Mouse (Mus musculus): ENCODE measurements at regions not wholly inside any gene's neighbourhood (a gene's known extent, or its start where the extent isn't known, plus 50 kb on each side); places are given as distances from the start of the nearest gene placed in this dataset.

DNA sequence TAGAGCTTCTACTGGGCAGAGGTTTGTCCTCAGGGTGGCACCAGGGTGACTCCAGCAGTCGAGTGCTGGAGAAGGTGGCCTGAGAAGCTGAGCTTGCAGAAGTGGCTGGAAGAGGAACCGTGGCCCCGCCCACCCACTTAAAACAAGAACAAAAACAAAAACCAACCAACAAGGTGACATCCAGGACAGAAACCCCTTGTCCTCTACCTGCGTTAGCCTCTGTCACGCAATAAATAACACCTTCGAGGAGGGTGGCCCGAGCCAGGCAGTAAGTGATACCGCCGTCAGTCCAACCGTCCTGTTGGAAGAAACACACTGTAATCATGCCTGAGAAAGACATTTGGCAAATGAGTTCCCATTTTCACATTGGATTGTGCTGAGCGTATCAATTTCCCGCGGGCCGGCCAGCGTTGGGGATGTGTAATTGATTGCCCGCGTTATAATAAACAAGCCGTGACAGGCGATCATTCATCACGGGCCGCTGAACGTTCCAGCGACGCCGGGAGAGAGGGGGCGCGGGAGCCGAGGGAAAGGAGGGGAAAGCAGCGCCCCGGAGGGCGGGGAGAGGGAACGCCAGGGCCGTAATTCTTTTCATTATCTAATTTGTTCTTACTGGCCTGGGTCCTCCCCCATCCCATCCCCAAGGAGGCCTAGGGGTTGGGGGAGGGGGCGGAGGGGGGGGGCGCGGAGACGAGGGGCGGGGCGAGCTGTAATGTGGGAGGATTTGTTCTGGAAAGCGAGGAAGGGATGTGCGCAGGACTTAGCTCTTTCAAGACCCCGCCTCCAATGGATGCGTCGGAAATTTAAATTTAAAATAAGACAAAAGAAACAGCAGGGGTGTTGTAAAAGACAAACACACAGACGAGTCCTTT is 135.6 kb downstream of the 2410131K14Rik start:
- Histone ChIP-seq H3K27ac (ENCODE audit: low read depth, low read length) (peak overlapping the region; percentile 67), H3K27me3 (ENCODE audit: control insufficient read depth, insufficient read depth, low read length) (no peaks in the 10 kb centered on the region), H3K4me1 (ENCODE audit: control insufficient read depth, insufficient read depth, low read length) (peaks cover 7% of the 10 kb centered on the region; the same call in 1 of the 2 replicates), H3K4me2 (ENCODE audit: low read depth) (peak overlapping the region; percentile 68), H3K9ac (ENCODE audit: low read length) (peak overlapping the region; percentile 48), H3K9me3 (ENCODE audit: control insufficient read depth, low read length) (no peaks in the 10 kb centered on the region), H3K36me3 (ENCODE audit: control insufficient read depth, insufficient read depth, low read length) (no peaks in the 10 kb centered on the region), H3K4me3 (ENCODE audit: low read depth, low read length) (peak overlapping the region; percentile 34)
- ATAC-seq (ENCODE audit: insufficient read depth, low FRiP score, low TSS enrichment): peak; percentile 77
- under 1% methylated on average over 38 of the region's 45 CpGs for WGBS
- peak; percentile 88 for DNase-seq (ENCODE audit: low spot score)

DNA sequence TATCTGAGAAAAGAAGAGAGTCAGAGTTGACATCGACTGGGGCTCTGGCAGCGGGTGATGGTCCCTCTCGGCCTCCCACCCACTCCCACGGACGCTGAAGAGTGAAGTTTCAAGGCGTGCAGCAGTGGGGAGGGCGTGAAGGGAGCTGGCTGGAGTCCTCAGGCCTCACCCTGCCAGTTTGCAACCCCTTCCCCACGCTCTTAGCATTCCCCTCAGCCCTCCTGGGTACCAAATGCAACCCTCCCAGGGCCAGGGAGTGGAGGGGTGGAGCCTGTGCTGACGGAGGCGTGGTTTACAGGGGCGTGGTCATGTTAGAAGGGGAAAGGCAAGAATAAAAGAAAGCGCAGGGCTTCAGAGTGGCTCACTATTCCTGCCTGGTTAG is 136.3 kb downstream of the 2410131K14Rik start:
- DNase-seq (ENCODE audit: low spot score) (peak; percentile 83), ATAC-seq (ENCODE audit: insufficient read depth, low FRiP score, low TSS enrichment) (peak; percentile 73)
- Histone ChIP-seq H3K4me1 (ENCODE audit: control insufficient read depth, insufficient read depth, low read length) (peaks cover 7% of the 10 kb centered on the region; the same call in 1 of the 2 replicates), H3K4me3 (ENCODE audit: low read depth, low read length) (peak overlapping the region; percentile 34), H3K9me3 (ENCODE audit: control insufficient read depth, low read length) (no peaks in the 10 kb centered on the region), H3K27me3 (ENCODE audit: control insufficient read depth, insufficient read depth, low read length) (no peaks in the 10 kb centered on the region), H3K9ac (ENCODE audit: low read length) (peak overlapping the region; percentile 48), H3K27ac (ENCODE audit: low read depth, low read length) (peak overlapping the region; percentile 67), H3K36me3 (ENCODE audit: control insufficient read depth, insufficient read depth, low read length) (no peaks in the 10 kb centered on the region), H3K4me2 (ENCODE audit: low read depth) (peak overlapping the region; percentile 68)
- 0% methylated on average over 12 of the region's 12 CpGs for WGBS

DNA sequence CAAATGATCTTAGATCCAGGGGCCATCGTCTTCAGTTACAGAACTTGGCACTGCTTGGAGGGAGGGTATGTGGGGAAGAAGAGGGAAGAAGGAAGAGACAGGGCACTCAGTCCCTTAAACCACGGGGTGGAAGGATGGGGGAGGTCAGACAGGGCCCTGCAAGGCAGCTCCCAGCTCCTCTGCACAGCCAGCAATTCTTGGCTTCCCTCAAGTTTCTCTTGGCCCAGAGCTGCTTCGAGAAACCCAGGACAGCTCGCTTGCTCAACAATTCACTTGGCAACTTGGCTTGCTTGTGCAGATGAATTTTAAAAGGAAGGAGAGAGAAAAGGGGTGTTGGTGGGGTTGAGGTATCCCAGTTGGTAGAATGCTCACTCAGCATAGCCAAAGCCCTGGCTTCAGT is 141.1 kb downstream of the 2410131K14Rik start:
- Histone ChIP-seq H3K9me3 (ENCODE audit: control insufficient read depth, low read length) (0 out of 2 replicates have a peak, but pooled peaks cover 2% of the 10 kb centered on the region), H3K4me1 (ENCODE audit: control insufficient read depth, insufficient read depth, low read length) (no peaks in the 10 kb centered on the region), H3K27me3 (ENCODE audit: control insufficient read depth, insufficient read depth, low read length) (no peaks in the 10 kb centered on the region), H3K4me3 (ENCODE audit: low read depth, low read length) (no peak overlapping the region), H3K9ac (ENCODE audit: low read length) (no peak overlapping the region), H3K27ac (ENCODE audit: low read depth, low read length) (no peak overlapping the region), H3K4me2 (ENCODE audit: low read depth) (no peak overlapping the region), H3K36me3 (ENCODE audit: control insufficient read depth, insufficient read depth, low read length) (no peaks in the 10 kb centered on the region)
- DNase-seq (ENCODE audit: low spot score) (no peak), ATAC-seq (ENCODE audit: insufficient read depth, low FRiP score, low TSS enrichment) (no peak)
- 71% methylated on average over 4 of the region's 4 CpGs for WGBS

DNA sequence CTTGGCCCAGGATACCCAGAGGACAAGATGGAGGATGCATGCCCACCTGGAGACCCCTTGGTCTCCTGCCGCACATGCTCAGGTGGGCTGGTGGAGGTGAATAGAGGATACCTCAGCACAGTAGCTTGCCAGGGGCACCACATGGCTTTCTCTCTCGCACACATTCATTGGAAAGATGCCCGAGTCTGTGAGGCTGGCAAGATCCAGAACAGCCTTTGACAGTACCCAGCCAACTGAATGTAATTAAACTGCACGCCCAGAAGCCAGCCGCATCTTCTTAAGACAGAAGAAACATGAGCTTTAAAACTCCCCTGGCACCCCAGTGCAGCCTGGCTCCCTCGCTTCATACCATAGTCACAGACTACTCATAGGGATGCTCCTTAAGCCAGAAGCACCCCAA is 143.4 kb downstream of the 2410131K14Rik start:
- no peaks in the 10 kb centered on the region for H3K36me3 ChIP-seq (ENCODE audit: control insufficient read depth, insufficient read depth, low read length)
- no peak overlapping the region for H3K9ac ChIP-seq (ENCODE audit: low read length)
- WGBS: 93% methylated on average over 6 of the region's 6 CpGs
- DNase-seq (ENCODE audit: low spot score) (no peak), ATAC-seq (ENCODE audit: insufficient read depth, low FRiP score, low TSS enrichment) (no peak)
- no peak overlapping the region for H3K4me2 ChIP-seq (ENCODE audit: low read depth)
- no peaks in the 10 kb centered on the region for H3K27me3 ChIP-seq (ENCODE audit: control insufficient read depth, insufficient read depth, low read length)
- H3K4me3 ChIP-seq (ENCODE audit: low read depth, low read length): no peak overlapping the region
- H3K9me3 ChIP-seq (ENCODE audit: control insufficient read depth, low read length): 0 out of 2 replicates have a peak, but pooled peaks cover 2% of the 10 kb centered on the region
- no peak overlapping the region for H3K27ac ChIP-seq (ENCODE audit: low read depth, low read length)
- no peaks in the 10 kb centered on the region for H3K4me1 ChIP-seq (ENCODE audit: control insufficient read depth, insufficient read depth, low read length)

DNA sequence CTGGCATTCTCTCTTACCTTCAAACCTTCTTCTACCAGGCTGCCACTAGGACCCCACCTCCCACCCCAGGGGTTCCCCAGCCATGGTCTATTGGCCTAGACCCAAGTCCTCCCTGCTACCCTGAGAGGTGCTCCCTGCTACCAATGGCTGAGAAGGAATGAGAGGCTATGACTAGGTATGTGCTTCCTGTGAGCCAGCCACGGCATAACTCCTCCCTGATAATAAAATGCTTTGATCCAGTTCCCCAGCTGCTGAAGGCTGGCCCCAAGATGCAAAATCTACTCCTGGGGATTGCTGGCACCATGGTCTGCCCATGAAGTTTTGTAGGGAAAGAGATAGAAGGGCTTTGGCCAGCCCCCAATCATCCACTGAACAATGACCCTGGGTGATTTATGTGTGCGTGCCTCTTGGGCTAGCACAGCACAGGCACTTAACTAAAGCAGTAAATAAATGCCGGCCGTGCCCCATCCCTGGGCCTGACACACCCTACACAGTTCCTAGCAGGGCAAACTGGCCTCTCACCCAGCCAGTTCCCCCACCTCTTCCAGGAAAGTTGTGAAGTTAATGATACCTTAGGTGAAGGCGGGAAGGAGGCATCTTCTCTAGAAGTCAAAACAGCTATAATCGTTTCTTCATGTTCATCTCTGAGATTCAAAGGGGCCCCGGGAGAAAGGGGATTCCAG is 145.8 kb downstream of the 2410131K14Rik start:
- H3K9me3 ChIP-seq (ENCODE audit: control insufficient read depth, low read length): 0 out of 2 replicates have a peak, but pooled peaks cover 2% of the 10 kb centered on the region
- no peak for ATAC-seq (ENCODE audit: insufficient read depth, low FRiP score, low TSS enrichment)
- no peak for DNase-seq (ENCODE audit: low spot score)
- H3K27ac ChIP-seq (ENCODE audit: low read depth, low read length): no peak overlapping the region
- H3K9ac ChIP-seq (ENCODE audit: low read length): no peak overlapping the region
- no peaks in the 10 kb centered on the region for H3K27me3 ChIP-seq (ENCODE audit: control insufficient read depth, insufficient read depth, low read length)
- 53% methylated on average over 7 of the region's 7 CpGs for WGBS
- H3K4me2 ChIP-seq (ENCODE audit: low read depth): no peak overlapping the region
- H3K4me1 ChIP-seq (ENCODE audit: control insufficient read depth, insufficient read depth, low read length): no peaks in the 10 kb centered on the region
- no peaks in the 10 kb centered on the region for H3K36me3 ChIP-seq (ENCODE audit: control insufficient read depth, insufficient read depth, low read length)
- H3K4me3 ChIP-seq (ENCODE audit: low read depth, low read length): no peak overlapping the region

DNA sequence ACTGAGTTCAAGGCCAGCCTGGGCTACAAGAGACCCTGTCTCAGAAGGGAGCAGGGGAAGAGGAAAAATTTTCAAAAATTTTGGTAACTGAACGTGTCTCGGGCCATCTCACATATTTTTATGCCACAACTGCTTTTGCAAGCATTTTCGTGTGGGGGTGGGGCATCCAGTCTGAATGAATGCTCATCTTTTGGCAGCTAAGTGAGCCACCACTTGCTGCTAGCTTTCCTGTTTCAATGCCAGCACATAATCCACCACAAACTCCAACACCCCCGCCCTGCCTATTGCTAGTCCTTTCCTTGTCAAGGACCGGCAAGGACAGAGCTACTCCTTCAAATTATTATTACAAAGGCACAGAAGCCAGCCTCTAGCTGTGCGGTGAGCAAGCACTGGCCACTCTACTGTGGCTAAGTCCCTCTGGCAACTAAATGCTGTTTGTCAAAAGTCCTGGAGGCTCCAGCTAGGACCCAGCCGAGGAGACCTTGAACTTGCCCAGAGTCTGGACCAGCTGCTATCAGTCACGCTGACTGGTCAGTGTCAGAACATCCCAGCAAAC is 148.0 kb downstream of the 2410131K14Rik start:
- H3K27me3 ChIP-seq (ENCODE audit: control insufficient read depth, insufficient read depth, low read length): 0 out of 2 replicates have a peak, but pooled peaks cover 2% of the 10 kb centered on the region
- ATAC-seq (ENCODE audit: insufficient read depth, low FRiP score, low TSS enrichment) (no peak), DNase-seq (ENCODE audit: low spot score) (no peak)
- H3K9me3 ChIP-seq (ENCODE audit: control insufficient read depth, low read length): 0 out of 2 replicates have a peak, but pooled peaks cover 2% of the 10 kb centered on the region
- peaks cover 2% of the 10 kb centered on the region; the same call in 1 of the 2 replicates for H3K4me1 ChIP-seq (ENCODE audit: control insufficient read depth, insufficient read depth, low read length)
- H3K9ac ChIP-seq (ENCODE audit: low read length): no peak overlapping the region
- 90% methylated on average over 8 of the region's 8 CpGs for WGBS
- H3K36me3 ChIP-seq (ENCODE audit: control insufficient read depth, insufficient read depth, low read length): no peaks in the 10 kb centered on the region
- H3K27ac ChIP-seq (ENCODE audit: low read depth, low read length): no peak overlapping the region
- H3K4me3 ChIP-seq (ENCODE audit: low read depth, low read length): no peak overlapping the region
- H3K4me2 ChIP-seq (ENCODE audit: low read depth): no peak overlapping the region

DNA sequence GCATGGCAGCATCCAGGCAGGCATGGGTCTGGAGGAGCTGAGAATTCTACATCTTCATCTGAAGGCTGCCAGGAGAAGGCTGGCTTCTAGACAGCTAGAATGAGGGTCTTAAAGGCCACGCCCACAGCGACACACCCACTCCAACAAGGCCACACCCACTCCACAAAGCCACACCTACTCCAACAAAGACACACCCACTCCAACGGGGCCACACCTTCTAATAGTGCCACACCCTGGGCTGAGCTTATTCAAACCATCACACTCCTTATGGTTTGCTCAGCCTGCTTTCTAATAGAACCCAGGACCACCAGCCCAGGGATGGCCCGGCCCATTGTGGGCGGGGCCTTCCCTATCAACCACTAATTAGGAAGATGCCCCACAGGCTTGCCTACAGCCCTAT is 149.0 kb downstream of the 2410131K14Rik start:
- Histone ChIP-seq H3K4me2 (ENCODE audit: low read depth) (no peak overlapping the region), H3K36me3 (ENCODE audit: control insufficient read depth, insufficient read depth, low read length) (no peaks in the 10 kb centered on the region), H3K9ac (ENCODE audit: low read length) (no peak overlapping the region), H3K27me3 (ENCODE audit: control insufficient read depth, insufficient read depth, low read length) (0 out of 2 replicates have a peak, but pooled peaks cover 2% of the 10 kb centered on the region), H3K4me1 (ENCODE audit: control insufficient read depth, insufficient read depth, low read length) (peaks cover 2% of the 10 kb centered on the region; the same call in 1 of the 2 replicates), H3K27ac (ENCODE audit: low read depth, low read length) (no peak overlapping the region), H3K4me3 (ENCODE audit: low read depth, low read length) (no peak overlapping the region), H3K9me3 (ENCODE audit: control insufficient read depth, low read length) (0 out of 2 replicates have a peak, but pooled peaks cover 2% of the 10 kb centered on the region)
- 60% methylated on average over 5 of the region's 5 CpGs for WGBS
- no peak for ATAC-seq (ENCODE audit: insufficient read depth, low FRiP score, low TSS enrichment)
- no peak for DNase-seq (ENCODE audit: low spot score)

DNA sequence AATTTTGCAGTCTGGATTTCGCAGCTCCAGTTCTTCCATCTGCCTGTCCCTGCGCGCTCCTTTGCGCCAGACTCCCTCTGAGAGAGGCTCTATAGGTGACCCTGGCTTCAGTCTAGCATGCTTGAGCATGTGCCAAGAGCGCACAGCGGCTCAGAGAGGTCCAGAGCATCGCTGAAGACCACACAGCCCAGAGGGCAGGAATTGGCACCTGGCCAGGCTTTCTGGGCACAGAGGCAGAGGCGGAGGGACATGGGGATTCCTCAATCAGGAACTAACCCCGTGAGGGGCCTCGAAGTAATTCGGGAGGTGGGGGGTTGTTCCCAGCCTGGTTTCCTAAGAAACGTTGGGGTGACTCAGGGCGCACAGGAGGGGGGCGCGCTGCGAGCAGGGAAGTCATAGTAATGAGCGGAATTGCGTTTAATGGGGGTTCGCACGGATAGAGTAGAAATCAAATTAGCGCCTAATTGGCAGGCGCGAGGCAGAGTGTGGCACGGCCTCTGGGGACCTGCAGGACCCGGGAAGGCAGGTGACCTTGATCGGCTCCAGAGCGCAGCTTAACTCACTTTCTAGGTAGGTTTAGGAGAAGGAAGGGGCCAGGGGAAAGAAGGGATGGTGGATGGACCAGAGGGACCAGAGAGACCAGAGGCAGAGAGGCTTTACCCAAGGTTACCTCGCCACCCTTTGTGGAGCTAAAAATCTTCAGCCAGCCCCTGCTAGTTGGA is 151.1 kb downstream of the 2410131K14Rik start:
- ATAC-seq (ENCODE audit: insufficient read depth, low FRiP score, low TSS enrichment) (no peak), DNase-seq (ENCODE audit: low spot score) (no peak)
- 10% methylated on average over 28 of the region's 28 CpGs for WGBS
- Histone ChIP-seq H3K4me3 (ENCODE audit: low read depth, low read length) (no peak overlapping the region), H3K9ac (ENCODE audit: low read length) (no peak overlapping the region), H3K27me3 (ENCODE audit: control insufficient read depth, insufficient read depth, low read length) (0 out of 2 replicates have a peak, but pooled peaks cover 2% of the 10 kb centered on the region), H3K27ac (ENCODE audit: low read depth, low read length) (no peak overlapping the region), H3K4me2 (ENCODE audit: low read depth) (peak overlapping the region; percentile 3; the same call in 1 of the 2 replicates), H3K4me1 (ENCODE audit: control insufficient read depth, insufficient read depth, low read length) (peaks cover 2% of the 10 kb centered on the region; the same call in 1 of the 2 replicates), H3K36me3 (ENCODE audit: control insufficient read depth, insufficient read depth, low read length) (no peaks in the 10 kb centered on the region), H3K9me3 (ENCODE audit: control insufficient read depth, low read length) (no peaks in the 10 kb centered on the region)
